Mouse (Mus musculus) layer of hippocampus, postnatal 36 days (tissue): ENCODE results near the gene Zfp967. TPM values are rescaled to one million over a fixed set of nuclear protein-coding genes. Genes with fewer than 3 reads are reported as not detected.
"Not testable (repeated sequence)": the region's sequence is repeated elsewhere in the genome, so short reads cannot be mapped to it uniquely, and the experiment has no call there.

Source experiments
- DNase-seq, 2 experiments: peaks; one replicate each; pipeline ENCODE4 v3.0.0; 2022
- total RNA-seq, 2 experiments: library from RNA; stranded (reverse); gene quantifications; 2 replicates each; pipeline ENCODE4 v1.2.3; 2021

The Zfp967 gene
- not detected for total RNA-seq

DNA sequence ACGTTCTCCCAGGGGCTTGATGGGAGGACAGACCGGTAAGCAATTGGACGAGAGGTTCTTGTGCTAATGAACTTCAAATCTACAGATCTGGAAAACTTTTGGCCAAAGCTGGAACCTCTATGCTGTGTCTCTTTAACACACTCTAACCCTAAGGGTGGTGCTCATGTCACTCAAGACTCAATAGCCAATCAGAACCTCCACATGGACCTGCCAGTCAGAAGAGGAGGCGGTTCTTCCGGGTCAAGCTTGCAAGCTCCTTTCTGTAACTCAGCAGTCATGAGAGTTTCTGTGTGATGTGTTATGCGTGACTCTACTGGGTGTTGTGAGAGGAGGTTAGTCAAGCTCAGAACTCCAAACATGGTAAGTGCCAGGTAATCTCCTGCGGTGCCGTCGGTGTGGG is at the start of gene Zfp967:
Gene Zfp967, plus strand, starts transcription at position 301 of the 400 bp plus-strand sequence.
- DNase-seq: not testable (repeated sequence)

DNA sequence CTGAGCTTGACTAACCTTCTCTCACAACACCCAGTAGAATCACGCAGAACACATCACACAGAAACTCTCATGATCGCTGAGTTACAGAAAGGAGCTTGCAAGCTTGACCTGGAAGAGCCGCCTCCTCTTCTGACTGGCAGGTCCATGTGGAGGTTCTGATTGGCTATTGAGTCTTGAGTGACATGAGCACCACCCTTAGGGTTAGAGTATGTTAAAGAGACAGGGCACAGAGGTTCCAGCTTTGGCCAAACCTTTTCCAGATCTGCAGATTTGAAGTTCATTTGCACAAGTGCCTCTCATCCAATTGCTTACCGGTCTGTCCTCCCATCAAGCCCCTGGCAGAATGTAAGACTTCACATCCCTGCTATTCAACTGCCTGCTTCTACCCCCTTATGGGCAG is 34.2 kb upstream of the Zfp967 start, which contains the start of gene Gm14434:
Gene Gm14434, minus strand, starts transcription at position 101 of the 400 bp plus-strand sequence.
- not testable (repeated sequence) for DNase-seq

Other genes with a start within 250 kb of the Zfp967 start
- not detected for gene Gm11009, start 201.6 kb upstream of the Zfp967 start, total RNA-seq
- 10 to 100 TPM; 13.7 to 14.6 TPM for gene Gm14435, start 97.5 kb upstream of the Zfp967 start, total RNA-seq
- gene Gm14434, start 34.3 kb upstream of the Zfp967 start, total RNA-seq: not detected
- gene Gm14308, start 115.3 kb downstream of the Zfp967 start, total RNA-seq: 1 to 10 TPM; 6.5 to 7.5 TPM
- 10 to 100 TPM; 13.3 to 15.2 TPM for gene Zfp973, start 149.5 kb downstream of the Zfp967 start, total RNA-seq
- gene Gm14305, start 187.3 kb downstream of the Zfp967 start, total RNA-seq: 10 to 100 TPM; 34.2 to 35.3 TPM